Mouse (Mus musculus) lung, embryonic 15.5 days (tissue): ENCODE measurements at regions not wholly inside any gene's neighbourhood (a gene's known extent, or its start where the extent isn't known, plus 50 kb on each side); places are given as distances from the start of the nearest gene placed in this dataset.

Experiments used
- ATAC-seq: fragments of 200-750 bp; cut with Nextera tagmentation; 2 replicates; pipeline ENCODE4 v1.8.0; 2017; ENCODE audit warnings: moderate number of reproducible peaks, borderline replicate concordance; ENCODE audit not compliant: low FRiP score, low TSS enrichment; ENCODE audit errors: extremely low read depth
- H3K27ac ChIP-seq: fragments of 300-500 bp; sonication (generic); 2 replicates; pipeline ENCODE4 v1.5.1; 2015; ENCODE audit warnings: moderate library complexity, mild to moderate bottlenecking, inconsistent platforms
- H3K27me3 ChIP-seq: fragments of 300-500 bp; sonication (generic); 2 replicates; pipeline ENCODE4 v1.6.1; 2015; ENCODE audit warnings: inconsistent platforms
- H3K36me3 ChIP-seq: fragments of 300-500 bp; sonication (generic); 2 replicates; pipeline ENCODE4 v1.6.1; 2015; ENCODE audit warnings: inconsistent platforms
- H3K4me1 ChIP-seq: fragments of 300-500 bp; sonication (generic); 2 replicates; pipeline ENCODE4 v1.6.1; 2015; ENCODE audit warnings: inconsistent platforms
- H3K4me2 ChIP-seq: fragments of 300-500 bp; sonication (generic); 2 replicates; pipeline ENCODE4 v1.6.1; 2015; ENCODE audit warnings: inconsistent platforms, mild to moderate bottlenecking, moderate library complexity
- H3K4me3 ChIP-seq: fragments of 300-500 bp; sonication (generic); 2 replicates; pipeline ENCODE4 v1.5.1; 2015; ENCODE audit warnings: mild to moderate bottlenecking, inconsistent platforms
- H3K9ac ChIP-seq: fragments of 300-500 bp; sonication (generic); 2 replicates; pipeline ENCODE4 v1.6.1; 2015; ENCODE audit warnings: inconsistent platforms
- H3K9me3 ChIP-seq: fragments of 300-500 bp; sonication (generic); 2 replicates; pipeline ENCODE4 v1.6.1; 2016; ENCODE audit warnings: inconsistent platforms
- WGBS: fragments of 180-500 bp; shearing (Covaris S2); methylation state at CpG from one replicate; pipeline ENCODE4 v1.1.7; 2015; 5-methylcytosine and 5-hydroxymethylcytosine counted together

DNA sequence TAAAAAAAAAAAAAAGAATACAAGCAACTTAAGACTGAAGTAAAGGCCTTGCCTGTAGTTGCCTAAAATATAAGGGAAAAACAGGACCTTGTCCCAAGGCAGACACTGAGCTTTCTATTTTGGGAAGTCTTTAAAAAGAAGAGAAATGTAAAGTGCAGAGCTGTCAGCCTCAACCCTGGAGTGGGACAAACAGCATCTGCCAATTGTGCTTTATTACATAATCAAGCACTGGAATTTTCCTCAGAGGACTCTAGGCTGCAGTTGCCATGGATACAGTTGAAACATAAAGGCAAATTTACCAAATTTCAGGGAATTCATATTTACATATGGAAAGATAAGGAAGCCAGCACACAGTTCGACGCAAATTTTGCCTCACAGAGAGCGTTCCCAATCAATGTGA, 406.7 kb downstream of the Gm597 start:
- Histone ChIP-seq H3K4me2 (no peak overlapping the region), H3K9ac (no peak overlapping the region), H3K4me1 (no peaks in the 10 kb centered on the region), H3K27ac (no peak overlapping the region), H3K27me3 (no peaks in the 10 kb centered on the region), H3K9me3 (no peaks in the 10 kb centered on the region), H3K4me3 (no peak overlapping the region), H3K36me3 (no peaks in the 10 kb centered on the region)
- ATAC-seq = peak; percentile 70; the same call in 1 of the 2 replicates
- 41% methylated on average over 3 of the region's 3 CpGs for WGBS

DNA sequence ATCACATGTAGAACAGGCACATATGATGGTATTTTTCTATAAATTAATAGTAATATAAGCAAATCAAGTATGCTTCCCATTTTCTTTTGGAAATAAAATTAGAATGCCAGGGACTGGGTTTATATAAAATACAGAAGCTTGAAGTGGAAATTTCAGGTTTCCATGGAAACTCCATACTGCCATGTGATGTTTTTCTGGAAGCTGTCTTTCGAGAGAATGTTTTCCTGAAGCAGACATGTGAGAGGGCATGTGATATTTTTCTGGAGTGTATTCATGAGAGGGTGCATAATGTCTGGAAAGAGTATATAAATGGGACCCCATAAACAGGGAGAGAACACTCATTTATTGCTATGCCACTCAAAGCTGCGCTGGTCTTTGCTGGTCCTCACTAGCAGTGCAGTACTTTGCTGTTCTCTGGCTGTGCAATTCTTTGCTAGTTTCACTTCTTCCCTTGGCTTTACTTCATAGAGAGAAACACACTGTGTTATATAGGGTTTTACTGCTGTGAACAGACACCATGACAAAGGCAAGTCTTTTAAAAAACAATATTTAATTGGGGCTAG, 430.6 kb downstream of the Gm597 start:
- WGBS = 82% methylated on average over 2 of the region's 2 CpGs
- Histone ChIP-seq H3K27me3 (no peaks in the 10 kb centered on the region), H3K9ac (no peak overlapping the region), H3K4me1 (no peaks in the 10 kb centered on the region), H3K9me3 (no peaks in the 10 kb centered on the region), H3K4me2 (no peak overlapping the region), H3K4me3 (no peak overlapping the region), H3K36me3 (no peaks in the 10 kb centered on the region), H3K27ac (no peak overlapping the region)
- no peak for ATAC-seq

DNA sequence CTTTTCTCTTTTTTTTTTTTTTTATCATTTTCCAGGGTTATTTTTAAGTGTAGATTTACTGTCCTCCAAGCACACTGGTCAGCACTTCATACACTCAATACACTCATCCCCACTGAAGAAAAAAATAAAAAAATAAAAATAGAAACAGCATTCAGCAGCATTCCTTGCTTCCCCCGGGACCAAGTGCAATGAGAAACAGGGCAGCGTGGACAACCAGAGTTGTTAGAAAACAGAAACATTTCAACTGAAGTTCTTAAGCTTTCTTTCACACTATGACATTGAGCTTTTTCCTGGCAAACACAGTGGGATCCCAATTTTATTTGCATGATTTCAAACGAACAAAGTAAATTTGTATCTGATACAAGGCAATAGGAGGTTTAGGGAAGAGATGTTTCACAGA, 431.5 kb downstream of the Gm597 start:
- 39% methylated on average over 3 of the region's 3 CpGs for WGBS
- H3K27me3 ChIP-seq = no peaks in the 10 kb centered on the region
- no peak overlapping the region for H3K4me3 ChIP-seq
- no peak overlapping the region for H3K9ac ChIP-seq
- H3K4me2 ChIP-seq = no peak overlapping the region
- H3K4me1 ChIP-seq = no peaks in the 10 kb centered on the region
- no peaks in the 10 kb centered on the region for H3K9me3 ChIP-seq
- no peak overlapping the region for H3K27ac ChIP-seq
- H3K36me3 ChIP-seq = no peaks in the 10 kb centered on the region
- no peak for ATAC-seq

DNA sequence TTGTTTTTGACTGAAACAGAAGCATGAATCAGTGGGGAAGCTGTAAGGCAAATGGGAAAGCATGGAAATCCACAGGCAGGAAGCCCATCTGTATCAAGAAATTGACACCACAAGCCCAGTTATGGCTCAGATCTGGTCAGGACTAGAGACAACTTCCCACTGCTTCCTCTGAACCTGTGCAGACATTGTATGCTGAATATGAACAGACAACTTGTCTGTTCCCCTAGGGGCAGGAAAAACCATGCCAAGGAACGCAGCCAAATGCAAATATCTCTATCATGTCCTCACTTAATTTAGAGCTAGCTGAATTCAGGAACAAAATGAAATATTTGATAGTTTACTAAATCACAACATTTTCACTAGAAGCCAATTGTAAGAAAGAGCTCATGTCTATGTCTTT, 440.0 kb downstream of the Gm597 start:
- no peak overlapping the region for H3K9ac ChIP-seq
- no peak overlapping the region for H3K27ac ChIP-seq
- no peaks in the 10 kb centered on the region for H3K9me3 ChIP-seq
- H3K4me3 ChIP-seq = no peak overlapping the region
- no peaks in the 10 kb centered on the region for H3K27me3 ChIP-seq
- ATAC-seq = no peak
- no peak overlapping the region for H3K4me2 ChIP-seq
- no peaks in the 10 kb centered on the region for H3K4me1 ChIP-seq
- 52% methylated on average over 1 of the region's 1 CpGs for WGBS
- no peaks in the 10 kb centered on the region for H3K36me3 ChIP-seq

DNA sequence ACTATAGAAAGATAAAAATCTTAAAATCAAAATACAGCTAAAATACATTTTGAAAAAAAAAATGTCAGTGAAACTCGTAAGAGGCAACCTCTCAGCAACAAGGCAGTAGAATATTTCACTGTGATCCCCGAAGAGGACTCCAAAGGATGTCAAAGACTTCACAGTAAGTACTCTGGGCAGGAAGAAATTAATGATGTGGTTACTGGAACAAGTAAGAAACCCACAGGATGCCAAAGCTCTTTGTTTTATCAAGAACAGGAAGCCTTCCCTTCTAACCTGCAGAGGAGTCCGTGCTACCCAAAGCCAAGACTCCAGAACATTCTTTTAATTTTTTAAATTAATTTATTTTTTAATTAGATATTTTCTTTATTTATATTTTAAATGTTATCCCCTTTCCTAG, 445.7 kb downstream of the Gm597 start:
- H3K4me2 ChIP-seq = no peak overlapping the region
- no peak overlapping the region for H3K4me3 ChIP-seq
- ATAC-seq = no peak
- H3K36me3 ChIP-seq = no peaks in the 10 kb centered on the region
- no peaks in the 10 kb centered on the region for H3K9me3 ChIP-seq
- H3K27ac ChIP-seq = no peak overlapping the region
- no peaks in the 10 kb centered on the region for H3K27me3 ChIP-seq
- 77% methylated on average over 3 of the region's 3 CpGs for WGBS
- no peaks in the 10 kb centered on the region for H3K4me1 ChIP-seq
- H3K9ac ChIP-seq = no peak overlapping the region

DNA sequence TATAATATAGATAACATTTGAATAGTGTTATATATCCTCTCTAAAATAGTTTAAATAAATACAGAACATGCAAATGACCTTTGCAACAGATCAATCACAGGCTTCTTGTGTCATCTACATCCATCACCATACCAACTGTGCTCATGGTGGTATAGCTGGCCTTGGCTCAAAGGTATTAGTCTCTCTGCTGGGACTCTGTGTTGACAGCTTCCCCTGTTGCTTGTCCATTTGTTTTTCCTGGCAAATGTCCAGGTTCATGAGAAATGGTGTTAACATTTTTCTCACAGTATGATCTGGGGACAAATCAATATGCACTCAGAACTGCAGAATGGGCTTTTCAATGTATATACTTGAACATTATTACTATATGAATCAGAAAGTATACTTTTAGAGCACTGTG, 448.0 kb downstream of the Gm597 start:
- ATAC-seq = no peak
- Histone ChIP-seq H3K4me2 (no peak overlapping the region), H3K27ac (no peak overlapping the region), H3K9me3 (no peaks in the 10 kb centered on the region), H3K4me3 (no peak overlapping the region), H3K4me1 (no peaks in the 10 kb centered on the region), H3K9ac (no peak overlapping the region), H3K36me3 (no peaks in the 10 kb centered on the region), H3K27me3 (no peaks in the 10 kb centered on the region)

DNA sequence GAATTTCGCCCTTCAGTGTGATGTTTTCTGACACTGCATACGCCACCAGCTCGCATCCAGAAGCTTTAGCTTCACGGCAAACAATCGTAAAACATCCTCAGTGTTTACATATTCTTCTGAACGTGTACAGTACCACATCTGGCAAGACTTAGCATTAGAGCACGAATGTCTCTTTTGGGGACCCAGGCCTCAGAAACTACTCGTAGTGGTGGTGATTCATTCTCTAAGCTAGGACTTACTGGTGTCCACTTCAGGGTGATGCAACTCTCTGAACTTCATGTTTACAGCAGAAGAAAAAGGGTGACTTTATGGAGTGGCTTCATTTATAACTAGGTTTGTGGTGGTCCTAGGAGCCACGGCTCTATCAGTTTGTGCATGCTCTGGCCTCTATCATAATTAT, 451.1 kb downstream of the Gm597 start:
- Histone ChIP-seq H3K27me3 (no peaks in the 10 kb centered on the region), H3K4me2 (peak overlapping the region; percentile 33), H3K9ac (no peak overlapping the region), H3K9me3 (no peaks in the 10 kb centered on the region), H3K4me1 (no peaks in the 10 kb centered on the region), H3K36me3 (no peaks in the 10 kb centered on the region), H3K4me3 (no peak overlapping the region), H3K27ac (peak overlapping the region; percentile 75)
- WGBS = 32% methylated on average over 9 of the region's 9 CpGs
- peak; percentile 84 for ATAC-seq

DNA sequence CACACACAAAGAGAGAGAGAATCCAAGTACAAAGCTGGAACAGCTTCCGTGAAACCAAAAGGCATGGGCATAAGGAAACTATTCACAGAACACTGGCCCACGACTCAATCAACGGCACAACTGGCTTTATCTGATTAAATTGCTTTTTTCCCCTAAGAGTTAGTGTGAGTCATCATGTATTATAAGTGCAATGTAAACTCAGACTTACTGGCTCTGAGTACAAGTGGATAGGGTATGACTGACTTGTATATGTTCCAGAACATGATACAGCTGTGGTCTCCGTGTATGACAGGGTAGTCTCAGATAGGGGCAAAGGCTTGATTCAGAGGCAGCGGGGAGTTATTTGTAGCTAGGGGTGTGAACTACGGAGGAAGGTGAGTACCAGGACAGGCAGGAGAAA, 451.5 kb downstream of the Gm597 start:
- Histone ChIP-seq H3K27me3 (no peaks in the 10 kb centered on the region), H3K9ac (no peak overlapping the region), H3K4me3 (no peak overlapping the region), H3K27ac (peak overlapping the region; percentile 75), H3K4me2 (peak overlapping the region; percentile 33), H3K9me3 (no peaks in the 10 kb centered on the region), H3K4me1 (no peaks in the 10 kb centered on the region), H3K36me3 (no peaks in the 10 kb centered on the region)
- 24% methylated on average over 6 of the region's 6 CpGs for WGBS
- peak; percentile 99 for ATAC-seq

DNA sequence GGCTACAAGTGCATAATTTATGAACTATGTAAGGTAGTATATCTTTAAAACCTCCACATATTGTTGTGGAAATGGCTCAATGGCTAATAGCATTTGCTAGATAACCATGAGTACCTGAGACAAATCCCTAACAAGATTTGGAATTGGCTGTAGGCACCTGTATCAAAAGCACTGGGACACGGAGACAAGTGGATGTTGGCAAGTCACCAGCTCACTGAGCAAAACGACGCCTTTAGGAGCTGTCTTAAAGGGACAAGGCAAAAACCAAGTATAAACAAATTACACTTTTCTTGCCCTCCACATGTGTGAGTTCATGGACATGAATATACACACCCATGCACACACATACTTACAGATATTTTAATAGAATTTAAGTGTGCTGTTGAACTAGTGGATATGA, 455.9 kb downstream of the Gm597 start:
- H3K27ac ChIP-seq = no peak overlapping the region
- no peaks in the 10 kb centered on the region for H3K4me1 ChIP-seq
- no peak for ATAC-seq
- H3K4me2 ChIP-seq = no peak overlapping the region
- 35% methylated on average over 3 of the region's 3 CpGs for WGBS
- no peaks in the 10 kb centered on the region for H3K36me3 ChIP-seq
- no peaks in the 10 kb centered on the region for H3K27me3 ChIP-seq
- no peak overlapping the region for H3K9ac ChIP-seq
- H3K9me3 ChIP-seq = no peaks in the 10 kb centered on the region
- no peak overlapping the region for H3K4me3 ChIP-seq
